Mouse (Mus musculus) liver, embryonic 11.5 days (tissue): ENCODE data around the gene Rassf3. TPM values are rescaled to one million over a fixed set of nuclear protein-coding genes. Genes with fewer than 3 reads are reported as not detected.

Source experiments
- ATAC-seq: fragments of 200-750 bp; cut with Nextera tagmentation; replicated peaks from 2 replicates; pipeline ENCODE4 v1.8.0; 2017; ENCODE audit warnings: moderate number of reproducible peaks, mild to moderate bottlenecking, moderate TSS enrichment, moderate library complexity; ENCODE audit not compliant: low FRiP score
- DNase-seq: peaks from one replicate; pipeline ENCODE4 v3.0.0-alpha.2; 2017; ENCODE audit warnings: low spot score
- H3K27ac ChIP-seq: fragments of 300-500 bp; sonication (generic); 2 replicates; pipeline ENCODE4 v1.5.1; 2014; ENCODE audit warnings: mild to moderate bottlenecking, low read depth, low read length, control low read depth
- H3K27me3 ChIP-seq: fragments of 300-500 bp; sonication (generic); replicated peaks from 2 replicates; pipeline ENCODE4 v1.6.1; 2014; ENCODE audit warnings: low read length, mixed read lengths; ENCODE audit not compliant: control insufficient read depth, insufficient read depth
- H3K36me3 ChIP-seq: fragments of 300-500 bp; sonication (generic); 2 replicates; pipeline ENCODE4 v1.6.1; 2014; ENCODE audit warnings: mild to moderate bottlenecking, low read length, moderate library complexity, mixed read lengths; ENCODE audit not compliant: control insufficient read depth, insufficient read depth
- H3K4me1 ChIP-seq: fragments of 300-500 bp; sonication (generic); replicated peaks from 2 replicates; pipeline ENCODE4 v1.6.1; 2014; ENCODE audit warnings: low read length, mixed read lengths; ENCODE audit not compliant: control insufficient read depth, insufficient read depth
- H3K4me2 ChIP-seq: fragments of 300-500 bp; sonication (generic); 2 replicates; pipeline ENCODE4 v1.6.1; 2014; ENCODE audit warnings: mild to moderate bottlenecking, control low read depth, moderate library complexity
- H3K4me3 ChIP-seq: fragments of 300-500 bp; sonication (generic); 2 replicates; pipeline ENCODE4 v1.5.1; 2014; ENCODE audit warnings: low read depth, low read length, control low read depth
- H3K9ac ChIP-seq: fragments of 300-500 bp; sonication (generic); 2 replicates; pipeline ENCODE4 v1.6.1; 2014; ENCODE audit warnings: low read depth, low read length, control low read depth
- H3K9me3 ChIP-seq: fragments of 300-500 bp; sonication (generic); 2 replicates; pipeline ENCODE4 v1.6.1; 2016; ENCODE audit warnings: low read length, inconsistent platforms, mixed read lengths; ENCODE audit not compliant: control insufficient read depth
- WGBS: fragments of 180-500 bp; shearing (Covaris S2); extraction: QIAGEN DNeasy Blood & Tissue Kit; methylation state at CpG from one replicate; pipeline ENCODE4 v1.1.7; 2014; 5-methylcytosine and 5-hydroxymethylcytosine counted together
- polyA plus RNA-seq: library from polyadenylated mRNA; unstranded; fragments of >200 nt; fragmentation: Nextera tagmentation; extraction: Ambion mirVana; gene quantifications from 2 replicates; pipeline ENCODE4 v1.2.1, GENCODE M21; 2014

Rassf3 gene
- polyA plus RNA-seq, 1 experiment from 2014 or later, result 14.0 TPM

DNA sequence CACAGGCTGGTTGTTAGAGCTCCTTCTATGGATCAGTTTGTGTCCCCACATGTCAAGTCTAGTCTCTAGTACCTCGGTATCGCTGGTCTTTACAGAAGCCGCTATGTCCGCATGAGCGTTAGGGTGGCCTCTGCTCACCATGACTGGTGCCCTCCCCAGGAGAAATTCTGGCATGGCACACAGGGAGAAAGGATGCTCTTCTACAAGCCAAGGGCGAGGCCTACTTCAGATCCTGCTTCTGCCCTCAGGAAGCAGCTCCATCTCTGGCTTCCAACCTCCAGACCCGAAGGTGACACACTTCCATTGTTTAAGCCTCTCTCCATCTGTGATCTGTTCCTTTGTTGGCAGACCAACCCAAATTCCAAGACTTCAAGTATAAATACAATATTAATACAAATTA is 31.9 kb downstream of the Rassf3 start:
- H3K4me2 ChIP-seq, result no peak overlapping the region
- ATAC-seq, result no peak
- H3K4me1 ChIP-seq, result peaks cover 10% of the 10 kb centered on the region; the same call in 1 of the 2 replicates
- H3K9me3 ChIP-seq, result no peaks in the 10 kb centered on the region
- no peak for DNase-seq
- no peaks in the 10 kb centered on the region for H3K36me3 ChIP-seq
- no peak overlapping the region for H3K9ac ChIP-seq
- H3K27me3 ChIP-seq, result no peaks in the 10 kb centered on the region
- no peak overlapping the region for H3K27ac ChIP-seq
- WGBS, result 87% methylated on average over 7 of the region's 7 CpGs
- H3K4me3 ChIP-seq, result no peak overlapping the region

DNA sequence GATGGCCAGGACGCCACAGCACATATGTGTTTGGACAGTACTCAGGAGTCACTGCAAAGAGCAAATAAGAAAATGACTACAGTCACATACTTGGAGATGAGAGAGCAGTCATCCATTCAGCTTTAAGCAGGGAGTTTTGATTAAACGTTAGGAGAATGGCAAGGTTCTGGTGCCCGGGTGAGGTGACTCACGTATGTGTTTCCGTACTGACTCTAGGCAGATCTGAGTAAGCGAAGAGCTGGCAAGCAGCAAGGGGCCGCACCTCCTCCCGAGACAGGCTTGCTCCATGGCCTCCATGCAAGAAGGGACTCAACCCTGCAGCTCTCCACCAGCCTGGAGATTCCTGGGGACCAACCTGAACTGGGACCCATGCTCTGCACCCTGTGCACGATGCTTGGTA is 32.4 kb downstream of the Rassf3 start:
- no peak for ATAC-seq
- H3K36me3 ChIP-seq, result no peaks in the 10 kb centered on the region
- DNase-seq, result no peak
- H3K9ac ChIP-seq, result no peak overlapping the region
- no peaks in the 10 kb centered on the region for H3K27me3 ChIP-seq
- H3K9me3 ChIP-seq, result no peaks in the 10 kb centered on the region
- peaks cover 10% of the 10 kb centered on the region; the same call in 1 of the 2 replicates for H3K4me1 ChIP-seq
- 90% methylated on average over 9 of the region's 9 CpGs for WGBS
- no peak overlapping the region for H3K4me3 ChIP-seq
- no peak overlapping the region for H3K27ac ChIP-seq
- H3K4me2 ChIP-seq, result no peak overlapping the region

DNA sequence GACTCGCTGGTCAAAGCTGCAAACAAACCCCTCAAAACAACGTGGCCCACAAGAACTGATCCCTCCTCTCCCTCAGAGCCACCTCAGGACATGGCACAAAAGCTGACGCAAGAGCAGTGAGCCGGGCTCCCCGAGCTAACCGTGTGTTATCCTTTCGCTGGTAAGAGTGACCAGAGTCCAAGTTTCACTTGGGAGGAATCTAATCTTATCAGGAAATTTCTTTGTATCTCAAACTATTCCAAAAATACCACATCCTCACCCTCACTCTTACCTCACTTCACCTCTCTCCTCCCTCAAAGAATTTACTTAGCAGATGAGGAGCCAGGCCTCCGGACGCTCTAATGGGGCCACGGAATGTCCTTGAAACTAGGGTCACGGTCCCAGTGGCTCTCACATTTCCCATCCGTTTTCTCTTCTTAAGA is 36.8 kb downstream of the Rassf3 start:
- 75% methylated on average over 12 of the region's 12 CpGs for WGBS
- Histone ChIP-seq H3K4me2 (no peak overlapping the region), H3K9ac (no peak overlapping the region), H3K27ac (no peak overlapping the region), H3K9me3 (no peaks in the 10 kb centered on the region), H3K4me3 (no peak overlapping the region), H3K27me3 (no peaks in the 10 kb centered on the region), H3K4me1 (peaks cover 26% of the 10 kb centered on the region), H3K36me3 (no peaks in the 10 kb centered on the region)
- ATAC-seq (no peak), DNase-seq (no peak)

- ATAC-seq, result no peak
- whole genome bisulfite sequencing, result 62% methylated on average over 6 of the region's 8 CpGs
- peaks cover 33% of the 10 kb centered on the region for H3K4me1 ChIP-seq
These were observed 38.0 kb downstream of the Rassf3 start for GRCm38 (mm10) chr10:121438109-121438508.

GRCm38 (mm10) chr10:121436693-121437092 is 39.5 kb downstream of the Rassf3 start:
- Histone ChIP-seq H3K4me3 (no peak overlapping the region), H3K36me3 (no peaks in the 10 kb centered on the region), H3K4me2 (no peak overlapping the region), H3K9ac (no peak overlapping the region), H3K4me1 (peaks cover 46% of the 10 kb centered on the region), H3K27me3 (no peaks in the 10 kb centered on the region), H3K27ac (peak overlapping the region; percentile 47; the same call in 1 of the 2 replicates), H3K9me3 (no peaks in the 10 kb centered on the region)
- ATAC-seq (no peak), DNase-seq (no peak)
- 62% methylated on average over 4 of the region's 4 CpGs for WGBS

More at GRCm38 (mm10) chr10:121438109-121438508, 38.0 kb downstream of the Rassf3 start:
- no peak for DNase-seq
- no peak overlapping the region for H3K9ac ChIP-seq
- no peaks in the 10 kb centered on the region for H3K27me3 ChIP-seq
- H3K4me3 ChIP-seq, result no peak overlapping the region
- no peak overlapping the region for H3K27ac ChIP-seq
- no peak overlapping the region for H3K4me2 ChIP-seq
- no peaks in the 10 kb centered on the region for H3K9me3 ChIP-seq
- H3K36me3 ChIP-seq, result no peaks in the 10 kb centered on the region

- H3K9ac ChIP-seq, result no peak overlapping the region
- no peaks in the 10 kb centered on the region for H3K9me3 ChIP-seq
- peak overlapping the region; percentile 63; the same call in 1 of the 2 replicates for H3K27ac ChIP-seq
- H3K4me3 ChIP-seq, result no peak overlapping the region
- H3K4me1 ChIP-seq, result peaks cover 50% of the 10 kb centered on the region
- WGBS, result 36% methylated on average over 8 of the region's 8 CpGs
- no peaks in the 10 kb centered on the region for H3K36me3 ChIP-seq
- no peak for ATAC-seq
- no peak for DNase-seq
- H3K4me2 ChIP-seq, result peak overlapping the region; percentile 26; the same call in 1 of the 2 replicates
- no peaks in the 10 kb centered on the region for H3K27me3 ChIP-seq
These were observed 39.9 kb downstream of the Rassf3 start for GRCm38 (mm10) chr10:121436258-121436645.

DNA sequence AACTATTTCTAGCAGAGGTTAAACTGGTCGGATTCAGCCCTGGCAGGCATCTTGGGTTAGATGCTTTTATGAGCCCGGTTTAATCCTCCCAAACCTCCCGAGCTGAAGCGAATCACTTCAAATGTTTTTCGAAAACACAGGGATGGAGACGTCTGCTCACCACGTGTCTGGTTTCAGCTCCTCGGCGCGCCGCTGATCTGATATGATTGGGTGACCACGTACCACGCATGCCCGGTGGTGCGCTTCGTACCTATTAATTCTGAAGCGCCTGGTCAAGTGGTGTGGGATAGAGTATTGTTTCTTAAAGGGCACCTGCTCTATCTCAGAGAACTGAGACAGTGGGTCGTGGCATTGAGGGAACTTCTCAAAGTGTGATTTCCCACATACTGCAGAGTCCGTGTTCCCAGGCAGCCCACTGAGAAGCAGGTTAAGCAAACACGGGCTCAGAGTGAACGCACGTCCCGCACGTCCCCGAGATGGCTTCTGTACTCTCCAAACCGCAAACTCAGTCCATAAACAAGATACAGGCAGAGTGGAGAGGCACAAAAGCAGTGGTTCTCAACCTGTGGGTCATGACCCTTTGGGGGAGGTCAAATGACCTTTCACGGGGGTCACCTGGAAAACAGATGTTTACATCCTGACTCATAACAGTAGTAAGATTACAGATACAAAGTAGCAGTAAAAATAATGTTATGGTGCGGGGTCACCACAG is 40.4 kb downstream of the Rassf3 start:
- Histone ChIP-seq H3K4me1 (peaks cover 56% of the 10 kb centered on the region), H3K4me2 (peak overlapping the region; percentile 26; the same call in 1 of the 2 replicates), H3K9ac (no peak overlapping the region), H3K9me3 (no peaks in the 10 kb centered on the region), H3K27ac (peak overlapping the region; percentile 63; the same call in 1 of the 2 replicates), H3K27me3 (no peaks in the 10 kb centered on the region), H3K36me3 (no peaks in the 10 kb centered on the region), H3K4me3 (no peak overlapping the region)
- no peak for ATAC-seq
- 69% methylated on average over 28 of the region's 28 CpGs for WGBS
- no peak for DNase-seq

DNA sequence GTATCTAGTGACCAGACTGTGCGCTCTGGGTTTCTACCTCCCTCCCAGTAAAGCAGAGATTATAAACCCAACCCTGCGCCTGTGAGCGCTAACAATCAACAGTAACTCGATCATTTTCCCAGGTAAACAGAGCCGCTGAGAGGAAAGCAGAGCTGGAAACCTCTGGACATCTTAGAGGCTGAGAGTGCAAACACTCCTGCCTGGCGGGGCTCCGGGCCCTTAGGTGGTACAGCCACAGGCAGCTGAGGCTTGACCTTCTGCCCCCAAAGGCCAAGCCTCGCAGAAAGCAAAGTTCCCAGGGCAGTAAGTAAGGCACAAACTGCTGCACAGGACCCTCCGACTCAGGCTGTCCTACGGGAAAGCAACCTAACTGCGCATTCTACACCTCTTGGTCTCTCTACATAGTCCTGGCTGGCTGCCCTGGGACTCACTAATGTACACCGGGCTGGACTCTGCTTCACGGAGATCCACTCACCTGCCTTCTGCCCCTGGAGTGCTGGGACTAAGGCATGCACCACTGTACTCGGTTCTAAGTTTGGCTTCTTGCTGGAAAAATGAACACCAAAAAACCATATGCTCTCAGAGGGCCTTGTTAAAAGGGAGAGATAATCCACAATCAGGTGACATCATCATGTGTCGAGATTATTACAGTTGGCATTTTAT is 41.6 kb downstream of the Rassf3 start:
- Histone ChIP-seq H3K4me3 (no peak overlapping the region), H3K9me3 (no peaks in the 10 kb centered on the region), H3K4me2 (peak overlapping the region; percentile 11; the same call in 1 of the 2 replicates), H3K27ac (peak overlapping the region; percentile 50), H3K27me3 (no peaks in the 10 kb centered on the region), H3K9ac (no peak overlapping the region), H3K36me3 (no peaks in the 10 kb centered on the region), H3K4me1 (peaks cover 63% of the 10 kb centered on the region)
- no peak for ATAC-seq
- WGBS, result 73% methylated on average over 15 of the region's 15 CpGs
- no peak for DNase-seq
